Mouse (Mus musculus) testis, adult 10 weeks (tissue): ENCODE results near the gene Nagpa. TPM values are rescaled to one million over a fixed set of nuclear protein-coding genes. Genes with fewer than 3 reads are reported as not detected.

Experiments
- polyA plus RNA-seq: library from polyadenylated mRNA; stranded (reverse); fragments of 350-450 nt; fragmentation: Illumina TruSeq; extraction: RNeasy Lipid Tissue Mini Kit (QIAGEN cat#74804); gene quantifications from one replicate; pipeline ENCODE4 v1.2.3, GENCODE M21; 2014; ENCODE audit warnings: low read depth, low replicate concordance

The Nagpa gene
- polyA plus RNA-seq: not detected

GRCm38 (mm10) chr16:5203668-5204433 is at the start of gene Nagpa:
TSS of gene Nagpa (minus strand) at chr16:5204012.

GRCm38 (mm10) chr16:5233418-5234313 is 29.9 kb upstream of the Nagpa start, which contains the start of gene Alg1:
TSS of gene Alg1 (plus strand) at chr16:5233621.

GRCm38 (mm10) chr16:5222140-5222539 is 18.3 kb upstream of the Nagpa start, which contains the start of gene AU021092:
TSS of gene AU021092 (minus strand) at chr16:5222299.

GRCm38 (mm10) chr16:5147037-5147385 is 56.8 kb downstream of the Nagpa start, which contains the start of gene Sec14l5:
TSS of gene Sec14l5 (plus strand) at chr16:5147109.

Other genes with a start within 250 kb of the Nagpa start
- 9.8 TPM for gene Anks3, start 239.8 kb downstream of the Nagpa start, polyA plus RNA-seq
- gene Sept12, start 206.2 kb downstream of the Nagpa start, polyA plus RNA-seq: 61.6 TPM
- not detected for gene Smim22, start 196.7 kb downstream of the Nagpa start, polyA plus RNA-seq
- gene Rogdi, start 190.5 kb downstream of the Nagpa start, polyA plus RNA-seq: 3.5 TPM
- gene Glyr1, start 154.1 kb downstream of the Nagpa start, polyA plus RNA-seq: 50.3 TPM
- gene Ubn1, start 154.0 kb downstream of the Nagpa start, polyA plus RNA-seq: 24.4 TPM
- 0.06 TPM for gene Ppl, start 71.6 kb downstream of the Nagpa start, polyA plus RNA-seq
- gene Sec14l5, start 56.9 kb downstream of the Nagpa start, polyA plus RNA-seq: not detected
- gene AU021092, start 18.3 kb upstream of the Nagpa start, polyA plus RNA-seq: 2.0 TPM
- 1.5 TPM for gene Alg1, start 29.6 kb upstream of the Nagpa start, polyA plus RNA-seq
- 3.6 TPM for gene Eef2kmt, start 52.0 kb upstream of the Nagpa start, polyA plus RNA-seq